Mouse (Mus musculus): ENCODE measurements around the gene Hmgb1.

DNA sequence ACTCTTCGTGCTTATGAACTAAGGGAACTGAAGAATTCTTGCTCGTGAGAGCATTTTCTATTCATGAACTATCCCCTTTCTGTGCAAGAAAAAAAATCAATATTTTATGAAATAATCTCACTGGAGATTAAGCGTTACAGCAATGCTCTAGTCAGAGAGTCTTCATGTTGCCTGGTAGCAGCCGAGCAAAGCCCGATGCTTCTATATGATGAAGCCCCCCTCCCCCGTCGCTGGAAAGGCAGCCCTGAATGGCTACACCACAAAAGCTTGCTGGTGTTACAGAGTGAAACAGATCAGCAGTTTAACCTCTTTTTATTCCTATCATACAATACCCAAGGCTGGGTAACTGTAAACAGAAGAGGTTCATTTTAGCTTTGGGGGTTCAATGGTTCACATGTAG lies 70.3 kb downstream of the Hmgb1 start:
- TF ChIP-seq POLR2A (IDR thresholded peaks at IDR 0.05; ENCODE audit: borderline replicate concordance, extremely low read depth, insufficient read depth, insufficient read length, poor library complexity, severe bottlenecking): no peak
- TF ChIP-seq CTCF (IDR thresholded peaks at IDR 0.05; ENCODE audit: borderline replicate concordance, extremely low read depth, insufficient read depth, insufficient read length): no peak
